Mouse (Mus musculus) CD4-positive, CD25-positive, alpha-beta regulatory T cell, adult 2 months (primary cell): ENCODE measurements around the gene Ppp2r5a.

Experiments
- DNase-seq: peaks from one replicate; pipeline ENCODE4 v3.0.0-alpha.2; 2012; ENCODE audit warnings: low read depth, low spot score

Gene Ppp2r5a

DNA sequence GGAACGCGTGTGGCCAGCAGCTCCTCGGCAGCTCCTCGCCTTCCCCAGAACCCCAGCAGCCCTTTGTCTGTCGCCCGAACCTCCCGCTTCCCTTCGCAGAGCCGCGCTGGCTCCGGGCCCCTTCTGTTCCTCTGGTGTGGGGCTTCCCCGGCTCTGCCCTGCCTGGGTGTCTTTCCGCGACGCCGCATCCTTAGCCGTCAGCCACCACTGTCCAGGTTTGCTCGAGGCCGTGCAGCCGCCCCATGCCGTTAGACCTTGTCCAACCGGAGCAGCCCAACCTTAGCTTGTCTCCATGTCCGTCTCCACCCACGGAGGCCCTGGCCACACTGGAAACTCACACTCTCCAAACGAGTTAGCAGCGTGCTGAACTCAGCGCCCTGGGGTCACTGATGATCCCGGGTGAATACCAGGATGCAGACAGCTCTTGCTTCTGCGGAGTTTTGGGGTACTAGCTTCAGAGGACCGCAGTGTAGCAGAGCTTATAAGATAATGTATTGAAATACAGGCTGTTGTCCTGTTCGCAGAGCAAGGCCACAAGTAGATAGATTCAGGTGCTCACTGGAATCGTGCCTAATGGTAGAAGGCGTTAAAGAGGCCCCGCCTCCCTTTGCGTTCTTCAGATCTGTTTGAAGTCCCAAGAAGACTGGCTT lies 76.7 kb downstream of the Ppp2r5a start:
- DNase-seq: peak; percentile 81

DNA sequence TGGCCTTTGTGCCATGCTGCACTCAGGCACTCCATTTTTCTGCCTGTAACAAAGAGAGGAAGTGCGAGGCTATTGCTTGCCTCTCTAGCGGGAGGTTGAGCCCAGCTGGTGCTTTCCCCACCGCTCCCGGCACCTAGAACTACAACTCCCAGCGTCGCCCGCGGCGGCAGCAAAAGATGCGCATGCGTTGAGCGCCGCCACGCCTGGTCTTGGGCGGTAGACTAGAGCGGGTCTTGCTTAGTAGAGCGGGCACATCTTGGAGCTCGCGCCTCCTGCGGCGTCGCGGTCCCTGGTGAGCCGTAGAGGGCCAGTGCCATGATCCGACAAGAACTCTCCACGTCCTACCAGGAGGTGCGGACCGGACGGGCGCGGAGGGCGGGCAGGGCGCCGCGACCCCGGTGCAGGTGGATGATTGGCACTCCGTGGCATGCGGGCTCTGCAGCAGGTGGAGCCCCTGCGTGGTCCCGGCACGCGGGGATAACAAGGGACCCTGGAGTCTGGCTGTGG lies 77.3 kb downstream of the Ppp2r5a start, which contains the start of gene Tmem206:
Gene Tmem206, plus strand, starts transcription at position 187 of the 507 bp plus-strand sequence.
- peak; percentile 99 for DNase-seq

DNA sequence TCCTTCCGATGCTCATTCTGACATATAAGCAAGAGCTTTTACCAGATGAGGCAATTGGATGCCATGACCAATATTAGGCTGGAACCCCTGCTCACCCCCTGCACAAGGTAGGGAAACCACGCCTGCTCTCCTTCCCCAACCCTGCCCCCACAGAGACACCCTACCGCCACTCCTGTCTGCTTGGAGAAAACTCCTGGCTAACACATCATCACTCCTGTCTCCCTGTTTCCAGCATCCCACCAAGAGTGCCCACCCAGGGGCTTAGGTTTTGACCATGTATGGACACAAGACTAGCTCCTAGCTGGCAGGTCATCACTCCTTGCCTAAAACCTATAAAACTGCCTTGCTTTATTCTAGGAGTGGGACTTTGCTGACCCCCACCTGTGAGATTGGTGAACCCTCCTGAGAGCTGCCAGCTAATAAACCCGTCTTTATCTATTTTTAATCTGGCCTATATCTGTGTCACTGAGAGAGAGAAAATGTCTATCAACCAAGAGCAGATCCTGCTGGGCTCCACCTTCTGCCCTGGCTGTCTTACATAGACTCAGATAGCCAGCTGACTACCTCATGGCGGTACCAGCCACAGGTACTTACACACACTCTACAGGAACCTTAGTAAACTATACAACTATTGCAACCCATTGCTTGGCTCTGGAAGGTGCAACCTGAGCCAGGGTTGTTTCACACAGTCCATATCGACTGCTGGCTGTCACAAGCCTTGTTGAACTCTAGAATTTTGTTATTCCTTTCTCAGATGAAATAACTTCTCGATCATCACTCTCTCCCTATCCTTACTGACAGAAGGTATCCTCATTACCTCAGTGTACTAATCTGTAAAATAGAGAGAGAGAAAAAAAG lies 78.1 kb downstream of the Ppp2r5a start:
- no peak for DNase-seq

DNA sequence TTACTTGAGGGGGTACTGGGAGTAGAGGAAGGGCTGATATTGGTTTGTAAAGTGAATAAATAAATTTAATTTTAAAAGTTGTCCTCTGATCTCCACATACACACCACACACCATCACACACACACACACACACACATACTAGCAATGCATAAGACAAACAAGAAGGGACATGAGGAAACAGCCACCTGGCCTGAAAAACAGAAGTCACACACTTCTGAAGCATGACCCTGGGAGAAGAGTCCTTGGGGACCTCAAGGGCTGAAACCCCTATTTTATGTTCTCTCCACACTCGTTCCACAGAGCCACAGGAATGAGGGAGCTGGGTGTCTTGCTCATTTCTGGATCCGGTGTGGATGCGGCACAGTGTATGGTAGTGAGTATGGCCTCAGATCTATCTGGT lies 79.7 kb downstream of the Ppp2r5a start:
- no peak for DNase-seq

DNA sequence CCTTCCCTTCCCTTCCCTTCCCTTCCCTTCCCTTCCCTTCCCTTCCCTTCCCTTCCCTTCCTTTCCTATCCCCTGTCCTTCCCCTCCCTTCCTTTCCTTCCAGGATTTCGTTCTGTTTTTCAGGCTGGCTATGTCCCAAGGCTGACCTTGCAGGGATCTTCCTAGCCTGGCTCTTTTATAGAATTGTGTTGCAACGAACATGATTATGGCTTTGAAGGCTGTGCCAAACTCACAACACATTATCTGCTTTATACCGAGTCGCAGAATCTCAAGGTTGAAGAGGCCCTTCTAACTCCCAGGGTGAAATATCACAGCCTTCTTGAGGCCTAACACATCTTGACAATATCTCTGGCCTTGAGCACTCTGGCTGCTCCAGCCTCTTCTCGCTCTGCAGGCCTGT lies 84.4 kb downstream of the Ppp2r5a start:
- DNase-seq: no peak

DNA sequence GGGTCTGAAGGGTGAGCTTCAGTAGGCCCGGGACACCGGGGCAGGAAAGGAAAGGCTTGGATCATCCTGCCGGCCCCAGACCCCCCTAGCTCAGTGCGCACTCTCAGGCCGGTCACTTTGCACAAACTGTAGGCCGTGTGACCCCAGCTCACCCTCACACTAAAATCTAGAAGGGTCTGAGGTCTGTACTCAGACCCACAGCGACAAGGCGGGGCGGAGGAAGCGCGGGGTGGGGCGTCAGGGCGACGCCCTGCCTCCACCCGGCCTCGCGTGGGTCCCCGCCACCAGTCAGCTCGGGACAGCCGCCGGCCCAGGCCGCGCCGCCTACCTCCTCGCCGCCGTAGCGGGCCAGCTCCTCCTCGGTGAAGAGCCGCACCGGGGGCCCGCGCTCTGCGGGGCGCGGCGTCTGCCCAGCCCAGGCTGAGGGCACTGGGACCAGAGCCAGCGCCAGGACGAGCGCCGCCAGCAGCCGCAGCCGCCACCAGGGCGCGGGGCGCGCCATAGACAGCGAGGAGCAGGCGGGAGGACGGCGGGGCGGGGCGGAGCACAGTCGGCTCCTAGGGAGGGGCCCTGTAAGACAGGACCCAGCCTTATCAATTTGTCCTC lies 85.4 kb downstream of the Ppp2r5a start, which contains the start of gene Nenf:
Gene Nenf, minus strand, starts transcription at position 604 of the 606 bp plus-strand sequence.
- peak; percentile 88 for DNase-seq

DNA sequence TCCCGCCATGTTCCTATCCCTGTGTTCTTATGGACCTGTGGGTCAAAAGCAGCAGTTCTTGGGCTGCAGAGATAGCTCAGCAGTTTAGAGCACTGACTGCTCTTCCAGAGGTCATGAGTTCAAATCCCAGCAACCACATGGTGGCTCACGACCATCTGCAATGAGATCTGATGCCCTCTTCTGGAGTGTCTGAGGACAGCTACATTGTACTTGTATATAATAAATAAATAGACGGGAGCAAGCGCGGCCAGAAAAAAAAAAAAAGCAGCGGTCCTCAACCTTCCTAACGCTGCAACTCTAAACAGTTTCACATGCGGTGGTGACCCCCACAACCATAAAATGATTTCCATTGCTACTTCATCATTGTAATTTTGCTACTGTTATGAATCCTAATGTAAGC lies 86.3 kb downstream of the Ppp2r5a start:
- DNase-seq: no peak

DNA sequence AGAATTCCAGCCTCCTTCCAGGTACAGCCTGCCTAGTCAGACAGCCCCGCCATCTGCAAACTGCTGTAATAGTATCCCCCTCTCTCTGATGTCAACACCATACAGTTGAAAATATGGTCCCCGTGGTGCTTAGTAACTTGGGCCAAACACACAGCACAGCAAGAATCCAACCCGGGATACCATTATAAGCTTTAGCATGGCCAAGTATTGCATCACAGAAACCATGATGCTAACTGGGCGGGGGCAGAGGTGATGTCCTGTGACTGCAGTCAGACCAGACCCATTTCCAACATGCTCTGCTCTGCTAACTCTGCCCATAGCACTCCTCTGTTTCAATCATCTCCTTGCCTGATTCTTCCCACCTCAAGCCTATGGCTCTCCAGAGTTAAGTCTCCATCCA lies 89.1 kb downstream of the Ppp2r5a start:
- DNase-seq: no peak

DNA sequence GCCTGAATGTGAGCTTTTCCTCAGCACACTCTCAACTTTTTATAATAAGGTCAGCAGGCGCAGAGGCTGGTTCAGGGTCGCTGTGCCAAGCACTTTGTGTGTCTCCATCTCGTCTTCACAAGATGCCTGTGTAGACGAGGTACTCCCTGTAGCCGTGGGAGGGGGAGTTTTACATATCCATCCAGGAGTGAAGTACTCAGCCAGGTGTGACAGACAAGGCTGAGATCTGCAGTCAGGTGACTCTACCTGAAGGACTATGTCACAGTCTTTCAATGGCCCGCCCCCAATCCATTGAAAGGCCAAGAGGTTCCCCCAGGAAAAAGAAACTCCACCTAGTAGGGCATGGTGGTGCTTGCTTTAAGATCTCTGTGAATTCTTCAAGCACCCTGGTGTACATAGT lies 89.9 kb downstream of the Ppp2r5a start:
- peak; percentile 45 for DNase-seq

DNA sequence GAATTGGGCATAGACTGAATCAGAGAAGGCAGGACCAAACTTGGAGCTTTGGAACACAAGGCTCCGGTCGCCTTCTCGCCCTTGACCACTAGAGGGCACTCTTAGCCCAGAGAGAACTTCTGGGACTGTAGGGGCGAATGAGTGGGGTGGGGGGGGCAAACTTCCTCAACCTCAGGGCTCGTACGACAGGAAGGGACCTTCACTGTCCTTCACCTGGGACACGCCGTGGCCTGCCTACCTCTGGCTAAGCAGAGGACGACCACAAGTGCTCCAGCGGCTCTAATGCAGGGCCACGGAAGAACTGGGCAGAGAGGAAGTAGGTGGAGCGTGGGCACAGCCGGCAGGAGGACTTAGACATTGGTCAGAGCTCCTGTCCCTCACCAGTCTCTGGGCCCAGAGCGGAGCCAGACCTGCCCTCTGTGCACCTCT lies 90.5 kb downstream of the Ppp2r5a start:
- DNase-seq: peak; percentile 91

DNA sequence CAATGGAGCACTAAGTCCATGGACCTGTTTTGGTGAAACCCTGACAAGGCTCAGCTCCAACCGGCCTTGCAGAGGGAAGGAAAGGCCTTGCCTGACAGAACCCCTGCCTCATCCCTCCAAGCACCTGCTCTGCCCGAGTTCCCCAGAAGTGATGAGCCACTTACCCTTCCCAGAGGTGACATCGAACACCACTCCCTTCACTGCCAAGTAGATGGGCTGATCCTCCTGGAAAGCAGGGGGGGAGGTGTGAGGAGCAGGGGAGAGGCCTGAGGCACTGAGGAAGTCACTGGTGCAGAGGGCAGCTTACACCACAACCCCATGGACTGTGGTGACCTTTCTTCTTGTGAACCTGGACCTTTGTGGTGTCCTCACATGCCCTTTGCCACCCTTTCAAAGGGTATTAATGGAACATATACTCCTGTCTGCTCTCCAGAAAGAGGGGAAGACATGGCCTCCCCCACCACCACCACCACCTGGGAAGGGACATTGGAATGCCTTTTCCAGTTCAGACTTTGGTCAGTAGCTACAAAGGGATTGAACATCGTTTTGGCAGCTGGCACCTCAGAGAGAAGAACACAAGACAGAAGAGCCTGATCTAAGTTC lies 91.7 kb downstream of the Ppp2r5a start:
- DNase-seq: no peak

DNA sequence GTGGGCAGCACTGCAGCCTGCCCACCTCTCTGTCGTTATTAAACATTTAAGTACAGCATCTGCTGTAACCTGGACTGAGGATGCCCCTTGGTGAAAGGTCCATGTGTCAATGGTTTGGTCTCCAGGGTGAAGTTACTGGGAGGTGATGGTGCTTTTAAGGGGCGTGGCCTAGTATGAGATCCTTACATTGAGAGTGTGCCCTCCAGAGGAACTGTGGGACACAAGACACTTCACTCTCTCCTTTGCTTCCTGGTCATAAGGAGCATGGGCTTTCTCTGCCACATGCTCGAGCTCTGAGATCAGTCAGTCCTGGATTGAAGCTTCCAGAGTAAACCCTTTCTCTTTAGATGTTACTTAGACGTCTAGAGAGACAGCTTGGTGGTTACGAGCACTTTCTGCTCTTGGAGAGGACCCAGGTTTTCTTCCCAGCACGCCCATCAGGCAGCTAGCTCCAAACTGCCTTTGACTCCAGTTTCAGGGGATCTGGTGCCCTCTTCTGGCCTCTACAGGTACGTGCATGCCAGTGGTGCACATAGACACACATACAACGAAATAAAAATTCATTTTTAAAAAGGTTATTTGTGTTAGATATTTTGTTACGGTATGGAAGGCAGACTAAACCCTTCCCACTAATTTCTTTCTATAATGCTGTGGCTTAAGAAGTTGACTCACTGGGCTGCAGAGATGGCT lies 95.2 kb downstream of the Ppp2r5a start:
- DNase-seq: no peak

DNA sequence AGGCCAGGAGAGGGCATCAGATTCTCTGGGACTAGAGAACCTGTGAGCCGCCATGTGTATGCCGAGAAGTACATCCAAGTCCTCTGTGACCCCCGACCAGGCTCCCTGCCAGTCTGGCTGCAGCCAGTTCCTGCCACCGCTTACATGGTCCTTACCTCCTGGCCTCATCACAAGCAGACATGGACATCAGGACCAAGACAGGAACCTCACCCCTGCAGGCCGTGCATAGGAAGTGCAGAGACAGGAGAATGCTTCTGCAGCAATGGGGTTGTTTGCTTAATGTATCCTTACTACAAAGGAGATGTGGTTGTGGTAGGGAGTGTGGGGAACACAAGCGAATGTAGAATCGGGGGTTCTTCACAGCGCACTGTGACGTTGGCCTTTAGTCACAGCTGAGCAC lies 96.8 kb downstream of the Ppp2r5a start:
- DNase-seq: no peak

DNA sequence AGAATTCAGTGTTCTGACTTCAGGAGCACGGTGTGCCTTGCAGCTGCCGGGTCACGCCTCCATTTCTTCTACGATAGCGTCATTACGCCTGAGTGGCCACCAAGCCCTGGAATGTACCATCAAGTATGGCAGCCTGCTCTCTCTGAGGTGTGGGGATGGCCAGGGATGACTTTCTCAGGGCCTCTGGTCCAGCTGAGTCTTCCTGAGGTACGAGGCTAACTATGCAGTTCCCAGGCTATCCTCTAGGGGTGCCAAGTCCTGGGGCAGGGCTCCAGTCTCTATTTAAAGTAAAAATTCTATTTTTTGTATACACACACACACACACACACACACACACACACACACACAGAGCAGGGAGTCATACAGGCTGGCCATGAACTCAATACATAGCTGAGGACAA lies 97.5 kb downstream of the Ppp2r5a start:
- peak; percentile 66 for DNase-seq

DNA sequence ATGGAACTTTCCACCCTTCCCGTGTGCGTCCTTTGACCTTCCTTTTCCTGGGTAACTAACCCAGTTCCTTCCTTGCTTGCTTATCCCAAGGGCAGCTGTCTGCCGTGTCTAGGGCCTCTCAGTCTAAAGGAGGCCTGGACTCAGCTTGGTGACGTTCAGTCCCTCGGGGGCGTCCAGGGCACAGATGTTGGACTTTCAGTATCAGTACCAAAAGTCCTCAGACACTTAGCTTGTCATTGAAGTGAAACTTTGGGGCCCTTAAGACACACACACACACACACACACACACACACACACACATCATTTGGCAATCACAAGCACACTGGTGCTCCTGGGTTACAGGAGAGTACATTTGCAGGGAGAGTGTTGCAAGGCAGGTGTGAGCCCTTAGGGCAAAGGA lies 98.9 kb downstream of the Ppp2r5a start:
- DNase-seq: no peak

DNA sequence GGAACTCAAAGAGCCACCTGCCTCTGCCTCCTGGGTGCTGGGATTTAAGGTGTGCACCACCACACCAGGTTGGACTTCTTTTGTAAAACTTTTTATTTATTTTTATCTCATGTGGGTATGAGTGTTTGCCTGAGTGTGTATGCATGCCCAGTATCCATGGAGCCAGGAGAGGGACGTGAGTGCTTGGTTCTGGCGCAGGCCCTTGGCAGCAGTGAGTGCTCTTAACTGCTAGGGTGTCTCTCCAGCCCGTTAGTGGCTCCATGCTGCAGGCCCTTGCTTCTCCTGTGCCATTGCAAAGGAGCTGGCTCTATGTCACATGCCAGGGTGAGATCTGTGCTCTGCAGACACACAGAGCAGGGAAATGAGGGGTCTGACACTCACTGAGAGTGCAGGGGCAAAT lies 99.3 kb downstream of the Ppp2r5a start:
- DNase-seq: no peak
